Mouse (Mus musculus) heart, adult 2 months (tissue): ENCODE results near the gene Elf1.
"Not testable (repeated sequence)": the region's sequence is repeated elsewhere in the genome, so short reads cannot be mapped to it uniquely, and the experiment has no call there.

Experiments
- CTCF ChIP-seq: fragments of 200-600 bp; IDR thresholded peaks from 2 replicates; pipeline ENCODE4 v1.8.1; 2022; ENCODE audit warnings: antibody characterized with exemption, mild to moderate bottlenecking, moderate library complexity
- EP300 ChIP-seq: fragments of 200-500 bp; IDR thresholded peaks from 2 replicates; pipeline ENCODE4 v1.6.1; 2011; ENCODE audit warnings: low read depth, low read length, control low read depth; ENCODE audit not compliant: insufficient read depth
- POLR2A ChIP-seq: fragments of 200-500 bp; IDR thresholded peaks from 2 replicates; pipeline ENCODE4 v1.6.1; 2011; ENCODE audit warnings: mild to moderate bottlenecking, low read depth, low read length, control low read depth; ENCODE audit not compliant: insufficient read depth

- TF ChIP-seq POLR2A, EP300, CTCF: not testable (repeated sequence)
Observed at GRCm38 (mm10) chr14:79534656-79535055, 53.7 kb downstream of the Elf1 start.
